Mouse (Mus musculus): ENCODE data around the gene Cdr1. TPM values are rescaled to one million over a fixed set of nuclear protein-coding genes. Genes with fewer than 3 reads are reported as not detected.

The Cdr1 gene
- not detected for polyA plus RNA-seq (2017; shearing (Covaris generic))

DNA sequence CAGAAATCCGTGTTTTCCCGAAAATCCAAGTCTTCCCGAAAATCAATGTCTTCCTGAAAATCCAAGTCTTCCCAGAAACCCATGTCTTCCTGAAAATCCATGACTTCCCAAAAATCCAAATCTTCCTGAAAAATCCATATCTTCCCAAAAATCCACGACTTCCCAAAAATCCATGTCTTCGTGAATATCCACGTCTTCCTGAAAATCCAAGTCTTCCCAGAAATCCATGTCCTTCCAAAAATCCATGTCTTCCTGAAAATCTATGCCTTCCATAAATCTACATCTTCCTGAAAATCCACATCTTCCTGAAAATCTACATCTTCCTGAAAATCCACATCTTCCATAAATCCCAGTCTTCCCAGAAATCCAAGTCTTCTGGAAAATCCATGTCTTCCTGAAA is at the start of gene Cdr1:
Gene Cdr1, minus strand, starts transcription at position 101 of the 400 bp plus-strand sequence.

